Mouse (Mus musculus) intestine, postnatal 0 days (tissue): Measurements from ENCODE around the gene Abhd18. TPM values are rescaled to one million over a fixed set of nuclear protein-coding genes. Genes with fewer than 3 reads are reported as not detected.

Source experiments
- ATAC-seq: fragments of 200-750 bp; cut with Nextera tagmentation; 2 replicates; pipeline ENCODE4 v1.8.0; 2017; ENCODE audit warnings: mild to moderate bottlenecking, moderate TSS enrichment, moderate library complexity
- H3K27ac ChIP-seq: fragments of 300-500 bp; sonication (generic); 2 replicates; pipeline ENCODE4 v1.5.1; 2014; ENCODE audit warnings: mild to moderate bottlenecking, low read depth, low read length, moderate library complexity
- H3K27me3 ChIP-seq: fragments of 300-500 bp; sonication (generic); replicated peaks from 2 replicates; pipeline ENCODE4 v1.6.1; 2014; ENCODE audit warnings: low read length, mixed read lengths; ENCODE audit not compliant: control insufficient read depth, insufficient read depth
- H3K36me3 ChIP-seq: fragments of 300-500 bp; sonication (generic); 2 replicates; pipeline ENCODE4 v1.6.1; 2014; ENCODE audit warnings: mild to moderate bottlenecking, moderate library complexity; ENCODE audit not compliant: control insufficient read depth, insufficient read depth
- H3K4me1 ChIP-seq: fragments of 300-500 bp; sonication (generic); replicated peaks from 2 replicates; pipeline ENCODE4 v1.6.1; 2014; ENCODE audit warnings: antibody characterized with exemption, low read length, mixed read lengths; ENCODE audit not compliant: control insufficient read depth, insufficient read depth
- H3K4me2 ChIP-seq: fragments of 300-500 bp; sonication (generic); replicated peaks from 2 replicates; pipeline ENCODE4 v1.6.1; 2014; ENCODE audit warnings: low read depth, mild to moderate bottlenecking, moderate library complexity
- H3K4me3 ChIP-seq: fragments of 300-500 bp; sonication (generic); 2 replicates; pipeline ENCODE4 v1.5.1; 2014; ENCODE audit warnings: low read depth, low read length
- H3K9ac ChIP-seq: fragments of 300-500 bp; sonication (generic); 2 replicates; pipeline ENCODE4 v1.6.1; 2014; ENCODE audit warnings: mild to moderate bottlenecking, low read depth, low read length
- H3K9me3 ChIP-seq: fragments of 300-500 bp; sonication (generic); 2 replicates; pipeline ENCODE4 v1.6.1; 2016; ENCODE audit warnings: mixed run types; ENCODE audit not compliant: control insufficient read depth
- CTCF ChIP-seq: sonication (generic); IDR thresholded peaks from 2 replicates; pipeline ENCODE4 v1.5.1; 2016; ENCODE audit warnings: low read depth, mild to moderate bottlenecking, control low read depth, antibody characterized with exemption, moderate library complexity
- WGBS: fragments of 180-500 bp; shearing (Covaris S2); extraction: QIAGEN DNeasy Blood & Tissue Kit; methylation state at CpG from one replicate; pipeline ENCODE4 v1.1.7; 2014; 5-methylcytosine and 5-hydroxymethylcytosine counted together
- polyA plus RNA-seq: library from polyadenylated mRNA; unstranded; fragments of >200 nt; fragmentation: Nextera tagmentation; extraction: Ambion mirVana; gene quantifications from 2 replicates; pipeline ENCODE4 v1.2.1, GENCODE M21; 2015

The Abhd18 gene
- polyA plus RNA-seq, 1 experiment from 2014 or later: 10.3 TPM

GRCm38 (mm10) chr3:40980758-40981157 is 134.0 kb downstream of the Abhd18 start:
- no peak for ATAC-seq
- Histone ChIP-seq H3K36me3 (peaks cover 3% of the 10 kb centered on the region; the same call in 1 of the 2 replicates), H3K4me2 (no peak overlapping the region), H3K27me3 (no peaks in the 10 kb centered on the region), H3K9me3 (no peaks in the 10 kb centered on the region), H3K27ac (no peak overlapping the region), H3K9ac (no peak overlapping the region), H3K4me1 (no peaks in the 10 kb centered on the region), H3K4me3 (no peak overlapping the region)
- TF ChIP-seq CTCF: no peak

DNA sequence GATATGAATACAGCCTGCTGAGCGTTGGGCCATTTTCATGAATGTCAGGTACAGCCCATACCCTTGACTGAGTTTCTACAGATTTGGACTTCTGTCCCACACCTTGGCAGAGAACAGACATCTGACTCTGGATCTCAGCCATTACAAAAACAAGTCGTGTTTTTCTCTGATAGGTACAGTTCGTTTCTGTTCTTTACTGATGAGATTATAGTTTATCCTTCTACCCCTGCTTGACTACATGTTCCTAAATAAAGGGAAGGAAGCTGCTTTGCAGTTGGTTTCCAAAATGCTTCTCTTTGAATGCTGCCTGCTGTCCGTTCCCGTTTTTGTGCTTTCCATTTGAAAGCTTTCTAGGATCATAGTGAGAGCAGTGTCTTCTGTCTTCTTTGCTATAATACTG is 140.8 kb downstream of the Abhd18 start:
- no peaks in the 10 kb centered on the region for H3K27me3 ChIP-seq
- 62% methylated on average over 5 of the region's 5 CpGs for WGBS
- H3K4me3 ChIP-seq: no peak overlapping the region
- no peak for ATAC-seq
- no peaks in the 10 kb centered on the region for H3K4me1 ChIP-seq
- no peaks in the 10 kb centered on the region for H3K36me3 ChIP-seq
- TF ChIP-seq CTCF: no peak
- no peak overlapping the region for H3K9ac ChIP-seq
- H3K4me2 ChIP-seq: no peak overlapping the region
- H3K27ac ChIP-seq: peak overlapping the region; percentile 17; the same call in 1 of the 2 replicates
- H3K9me3 ChIP-seq: no peaks in the 10 kb centered on the region

Other genes starting within 250 kb of the Abhd18 start
- not detected in 2 replicates for gene Slc25a31, start 138.1 kb upstream of the Abhd18 start, polyA plus RNA-seq
- gene Hspa4l, start 102.5 kb upstream of the Abhd18 start, polyA plus RNA-seq: 8.4 and 9.2 TPM in 2 replicates
- 9.1 and 10.9 TPM in 2 replicates for gene Plk4, start 47.0 kb upstream of the Abhd18 start, polyA plus RNA-seq
- 7.8 and 9.1 TPM in 2 replicates for gene Mfsd8, start 84 bp upstream of the Abhd18 start, polyA plus RNA-seq
- gene 1700034I23Rik, start 55.6 kb downstream of the Abhd18 start, polyA plus RNA-seq: 0.18 TPM in 2 replicates
- 24.9 and 33.0 TPM in 2 replicates for gene Larp1b, start 102.9 kb downstream of the Abhd18 start, polyA plus RNA-seq
- gene Pgrmc2, start 236.1 kb downstream of the Abhd18 start, polyA plus RNA-seq: 95.8 and 96.2 TPM in 2 replicates